Mouse (Mus musculus) midbrain, embryonic 12.5 days (tissue): Measurements from ENCODE around the gene Fmo5. TPM values are rescaled to one million over a fixed set of nuclear protein-coding genes. Genes with fewer than 3 reads are reported as not detected.

Source experiments
- ATAC-seq: fragments of 200-750 bp; cut with Nextera tagmentation; 2 replicates; pipeline ENCODE4 v1.8.0; 2017; ENCODE audit warnings: low read depth, moderate TSS enrichment, moderate library complexity; ENCODE audit not compliant: low FRiP score
- H3K27ac ChIP-seq: fragments of 300-500 bp; sonication (generic); replicated peaks from 2 replicates; pipeline ENCODE4 v1.5.1; 2016; ENCODE audit warnings: mild to moderate bottlenecking
- H3K27me3 ChIP-seq: fragments of 300-500 bp; sonication (generic); 2 replicates; pipeline ENCODE4 v1.6.1; 2016; ENCODE audit warnings: mild to moderate bottlenecking
- H3K36me3 ChIP-seq: fragments of 300-500 bp; sonication (generic); 2 replicates; pipeline ENCODE4 v1.6.1; 2016
- H3K4me1 ChIP-seq: fragments of 300-500 bp; sonication (generic); 2 replicates; pipeline ENCODE4 v1.6.1; 2016
- H3K4me2 ChIP-seq: fragments of 300-500 bp; sonication (generic); replicated peaks from 2 replicates; pipeline ENCODE4 v1.6.1; 2016; ENCODE audit warnings: mild to moderate bottlenecking, moderate library complexity
- H3K4me3 ChIP-seq: fragments of 300-500 bp; sonication (generic); 2 replicates; pipeline ENCODE4 v1.5.1; 2016; ENCODE audit warnings: mild to moderate bottlenecking
- H3K9ac ChIP-seq: fragments of 300-500 bp; sonication (generic); replicated peaks from 2 replicates; pipeline ENCODE4 v1.6.1; 2016; ENCODE audit warnings: mild to moderate bottlenecking, moderate library complexity
- H3K9me3 ChIP-seq: fragments of 300-500 bp; sonication (generic); 2 replicates; pipeline ENCODE4 v1.6.1; 2016; ENCODE audit warnings: mild to moderate bottlenecking
- WGBS: fragments of 180-500 bp; shearing (Covaris S2); methylation state at CpG from one replicate; pipeline ENCODE4 v1.1.7; 2016; 5-methylcytosine and 5-hydroxymethylcytosine counted together
- polyA plus RNA-seq: library from polyadenylated mRNA; unstranded; fragments of >200 nt; fragmentation: Nextera tagmentation; extraction: Ambion mirVana; gene quantifications from 2 replicates; pipeline ENCODE4 v1.2.1, GENCODE M21; 2016

Fmo5 gene
- polyA plus RNA-seq, 1 experiment from 2014 or later: 0.85 TPM

- H3K4me1 ChIP-seq: no peaks in the 10 kb centered on the region
- no peaks in the 10 kb centered on the region for H3K9me3 ChIP-seq
- H3K4me2 ChIP-seq: no peak overlapping the region
- H3K27ac ChIP-seq: no peak overlapping the region
- 0 out of 2 replicates have a peak, but pooled peaks cover 7% of the 10 kb centered on the region for H3K27me3 ChIP-seq
- ATAC-seq: no peak
- no peak overlapping the region for H3K9ac ChIP-seq
- H3K36me3 ChIP-seq: no peaks in the 10 kb centered on the region
- no peak overlapping the region for H3K4me3 ChIP-seq
- WGBS: 84% methylated on average over 3 of the region's 3 CpGs
Measured at GRCm38 (mm10) chr3:97634288-97634761, 5.7 kb downstream of the Fmo5 start.

DNA sequence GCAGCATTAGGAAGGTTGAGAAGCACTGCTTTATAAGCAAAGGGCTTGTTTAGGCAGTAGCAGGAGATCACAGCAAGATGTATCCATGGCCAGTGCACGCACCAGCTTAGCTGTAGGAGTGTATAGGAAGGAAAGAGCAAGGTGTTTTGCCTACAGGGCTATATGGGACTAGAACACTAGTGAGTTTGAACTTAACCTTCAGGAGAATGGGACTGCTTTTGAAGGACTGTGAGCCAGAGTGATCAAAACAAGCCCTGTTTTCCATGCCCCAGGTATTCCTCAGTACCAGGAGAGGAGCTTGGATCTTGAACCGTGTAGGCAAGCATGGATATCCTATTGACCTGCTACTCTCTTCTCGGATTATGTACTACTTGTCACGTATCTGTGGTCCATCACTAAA lies 12.8 kb downstream of the Fmo5 start:
- 91% methylated on average over 4 of the region's 4 CpGs for WGBS

GRCm38 (mm10) chr3:97642001-97642400 lies 13.4 kb downstream of the Fmo5 start:
- no peaks in the 10 kb centered on the region for H3K9me3 ChIP-seq
- ATAC-seq: no peak
- no peaks in the 10 kb centered on the region for H3K36me3 ChIP-seq
- H3K4me1 ChIP-seq: no peaks in the 10 kb centered on the region
- WGBS: 88% methylated on average over 9 of the region's 9 CpGs
- no peak overlapping the region for H3K9ac ChIP-seq
- no peaks in the 10 kb centered on the region for H3K27me3 ChIP-seq
- H3K4me3 ChIP-seq: no peak overlapping the region
- no peak overlapping the region for H3K27ac ChIP-seq
- no peak overlapping the region for H3K4me2 ChIP-seq

More for the DNA sequence above, 12.8 kb downstream of the Fmo5 start:
- Histone ChIP-seq H3K4me1 (no peaks in the 10 kb centered on the region), H3K36me3 (no peaks in the 10 kb centered on the region), H3K27me3 (no peaks in the 10 kb centered on the region), H3K9ac (no peak overlapping the region), H3K27ac (no peak overlapping the region), H3K4me2 (no peak overlapping the region), H3K9me3 (no peaks in the 10 kb centered on the region), H3K4me3 (no peak overlapping the region)
- ATAC-seq: no peak

DNA sequence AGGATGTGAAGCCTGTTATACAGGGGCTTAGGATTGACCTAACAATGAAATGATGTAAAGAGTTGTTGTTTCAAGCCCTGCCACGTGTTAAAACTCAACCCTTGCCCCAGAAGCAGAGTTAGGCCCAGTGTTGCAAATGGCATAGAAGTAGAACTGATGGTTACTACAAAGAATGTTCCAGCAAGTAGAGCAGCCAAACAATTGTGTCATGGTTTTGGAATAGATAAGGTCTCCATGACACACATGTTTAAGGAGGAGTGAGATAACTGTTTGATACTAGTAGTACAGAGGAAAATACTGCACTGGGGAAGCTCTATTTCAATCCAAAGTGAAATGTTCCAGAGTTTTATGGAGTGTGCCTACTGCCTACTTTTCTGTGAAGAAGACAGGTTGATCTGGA lies 19.9 kb downstream of the Fmo5 start:
- H3K27me3 ChIP-seq: no peaks in the 10 kb centered on the region
- WGBS: 58% methylated on average over 1 of the region's 1 CpGs
- no peaks in the 10 kb centered on the region for H3K9me3 ChIP-seq
- no peaks in the 10 kb centered on the region for H3K36me3 ChIP-seq
- H3K4me3 ChIP-seq: no peak overlapping the region
- ATAC-seq: no peak
- H3K27ac ChIP-seq: no peak overlapping the region
- no peak overlapping the region for H3K9ac ChIP-seq
- no peaks in the 10 kb centered on the region for H3K4me1 ChIP-seq
- no peak overlapping the region for H3K4me2 ChIP-seq

GRCm38 (mm10) chr3:97649022-97649421 lies 20.4 kb downstream of the Fmo5 start:
- no peak overlapping the region for H3K4me3 ChIP-seq
- no peak overlapping the region for H3K9ac ChIP-seq
- no peak overlapping the region for H3K4me2 ChIP-seq
- H3K27me3 ChIP-seq: no peaks in the 10 kb centered on the region
- no peak overlapping the region for H3K27ac ChIP-seq
- no peaks in the 10 kb centered on the region for H3K36me3 ChIP-seq
- H3K9me3 ChIP-seq: no peaks in the 10 kb centered on the region
- WGBS: 79% methylated on average over 3 of the region's 3 CpGs
- H3K4me1 ChIP-seq: no peaks in the 10 kb centered on the region
- no peak for ATAC-seq

GRCm38 (mm10) chr3:97649469-97649868 lies 20.9 kb downstream of the Fmo5 start:
- H3K27ac ChIP-seq: no peak overlapping the region
- ATAC-seq: no peak

DNA sequence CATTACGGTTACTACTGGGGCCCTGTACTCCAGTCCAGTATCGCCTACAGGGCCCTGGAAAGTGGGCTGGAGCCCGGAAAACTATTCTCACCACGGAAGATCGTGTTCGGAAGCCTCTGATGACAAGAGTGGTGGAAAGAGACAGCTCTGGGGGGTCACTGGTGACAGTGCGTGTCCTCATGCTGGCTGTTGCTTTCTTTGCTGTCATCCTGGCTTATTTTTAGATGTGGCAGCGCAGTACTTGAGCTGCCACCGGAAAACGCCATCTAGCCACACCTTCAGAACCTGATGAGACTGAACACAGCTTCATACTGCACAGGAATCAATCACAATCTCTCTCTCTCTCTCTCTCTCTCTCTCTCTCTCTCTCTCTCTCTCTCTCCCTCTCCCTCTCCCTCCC lies 23.0 kb downstream of the Fmo5 start:
- Histone ChIP-seq H3K4me2 (no peak overlapping the region), H3K4me1 (no peaks in the 10 kb centered on the region), H3K27ac (no peak overlapping the region), H3K4me3 (no peak overlapping the region), H3K9me3 (no peaks in the 10 kb centered on the region), H3K36me3 (no peaks in the 10 kb centered on the region), H3K27me3 (peaks cover under 1% of the 10 kb centered on the region), H3K9ac (no peak overlapping the region)
- WGBS: 88% methylated on average over 10 of the region's 10 CpGs
- no peak for ATAC-seq

More at GRCm38 (mm10) chr3:97649469-97649868, 20.9 kb downstream of the Fmo5 start:
- no peaks in the 10 kb centered on the region for H3K4me1 ChIP-seq
- WGBS: 87% methylated on average over 6 of the region's 6 CpGs
- no peaks in the 10 kb centered on the region for H3K9me3 ChIP-seq
- no peak overlapping the region for H3K4me2 ChIP-seq
- no peak overlapping the region for H3K9ac ChIP-seq
- no peaks in the 10 kb centered on the region for H3K36me3 ChIP-seq
- no peak overlapping the region for H3K4me3 ChIP-seq
- H3K27me3 ChIP-seq: no peaks in the 10 kb centered on the region; the same call in 1 of the 2 replicates

GRCm38 (mm10) chr3:97653781-97654180 lies 25.2 kb downstream of the Fmo5 start:
- no peaks in the 10 kb centered on the region for H3K36me3 ChIP-seq
- H3K27ac ChIP-seq: no peak overlapping the region
- 96% methylated on average over 5 of the region's 5 CpGs for WGBS
- no peak overlapping the region for H3K4me3 ChIP-seq
- H3K9ac ChIP-seq: no peak overlapping the region
- H3K4me1 ChIP-seq: peaks cover 6% of the 10 kb centered on the region
- no peak overlapping the region for H3K4me2 ChIP-seq
- H3K9me3 ChIP-seq: no peaks in the 10 kb centered on the region
- H3K27me3 ChIP-seq: peaks cover 8% of the 10 kb centered on the region
- ATAC-seq: no peak

- peaks cover 14% of the 10 kb centered on the region for H3K4me1 ChIP-seq
- 80% methylated on average over 8 of the region's 8 CpGs for WGBS
- H3K9me3 ChIP-seq: no peaks in the 10 kb centered on the region
- no peak for ATAC-seq
- H3K27me3 ChIP-seq: peaks cover 8% of the 10 kb centered on the region
- H3K9ac ChIP-seq: no peak overlapping the region
- no peak overlapping the region for H3K4me2 ChIP-seq
- no peak overlapping the region for H3K27ac ChIP-seq
- no peak overlapping the region for H3K4me3 ChIP-seq
- H3K36me3 ChIP-seq: no peaks in the 10 kb centered on the region
Measured at GRCm38 (mm10) chr3:97654901-97655300, 26.3 kb downstream of the Fmo5 start.

GRCm38 (mm10) chr3:97657655-97658411 lies 29.2 kb downstream of the Fmo5 start, which contains the start of gene Prkab2:
Prkab2 (plus strand) TSS chr3:97658193.
- peak within 1 kb of the TSS; percentile 89 for H3K4me3 ChIP-seq
- peak within 1 kb of the TSS; percentile 58; the same call in 1 of the 2 replicates for H3K27ac ChIP-seq
- H3K9me3 ChIP-seq: no peaks in the 10 kb centered on the region
- peaks cover 6% of the 10 kb centered on the region for H3K36me3 ChIP-seq
- peaks cover 14% of the 10 kb centered on the region for H3K4me1 ChIP-seq
- H3K9ac ChIP-seq: peak within 1 kb of the TSS; percentile 74
- peaks cover 8% of the 10 kb centered on the region for H3K27me3 ChIP-seq
- H3K4me2 ChIP-seq: peak within 1 kb of the TSS; percentile 83
- 3% methylated on average over 50 of the region's 51 CpGs for WGBS
- peak; percentile 96 for ATAC-seq

- H3K9me3 ChIP-seq: no peaks in the 10 kb centered on the region
- ATAC-seq: no peak; the same call in 1 of the 2 replicates
- peak overlapping the region; percentile 89 for H3K4me3 ChIP-seq
- peaks cover 14% of the 10 kb centered on the region for H3K4me1 ChIP-seq
- peaks cover 8% of the 10 kb centered on the region for H3K27me3 ChIP-seq
- H3K9ac ChIP-seq: peak overlapping the region; percentile 74
- H3K4me2 ChIP-seq: peak overlapping the region; percentile 83
- H3K36me3 ChIP-seq: peaks cover 6% of the 10 kb centered on the region
- peak overlapping the region; percentile 58; the same call in 1 of the 2 replicates for H3K27ac ChIP-seq
- 1% methylated on average over 50 of the region's 50 CpGs for WGBS
Measured at GRCm38 (mm10) chr3:97658426-97659193, 30.0 kb downstream of the Fmo5 start.

GRCm38 (mm10) chr3:97659746-97660145 lies 31.1 kb downstream of the Fmo5 start:
- H3K27ac ChIP-seq: no peak overlapping the region
- 93% methylated on average over 7 of the region's 7 CpGs for WGBS
- ATAC-seq: no peak
- H3K9me3 ChIP-seq: no peaks in the 10 kb centered on the region
- no peak overlapping the region for H3K4me3 ChIP-seq
- H3K4me1 ChIP-seq: peaks cover 14% of the 10 kb centered on the region
- H3K4me2 ChIP-seq: no peak overlapping the region
- H3K36me3 ChIP-seq: peaks cover 11% of the 10 kb centered on the region
- peaks cover 8% of the 10 kb centered on the region; the same call in 1 of the 2 replicates for H3K27me3 ChIP-seq
- no peak overlapping the region for H3K9ac ChIP-seq
